Mouse (Mus musculus): ENCODE results near the gene Rnaseh1. TPM values are rescaled to one million over a fixed set of nuclear protein-coding genes. Genes with fewer than 3 reads are reported as not detected.

The Rnaseh1 gene
- total RNA-seq, 2 experiments from 2014 or later = 15.4 to 15.5 TPM

- no peak for DNase-seq
- intact Hi-C loops (cut with DNase I) = loop anchor here (10.0 kb wide), 2 partner anchors 640 to 830 kb away; no protein-coding TSS in a partner anchor
Measured at GRCm38 (mm10) chr12:28705204-28705603, 55.8 kb downstream of the Rnaseh1 start.

GRCm38 (mm10) chr12:28708154-28708553, 58.8 kb downstream of the Rnaseh1 start:
- no peak for DNase-seq
- intact Hi-C loops (cut with DNase I) = loop anchor here (10.0 kb wide), 2 partner anchors 637 to 827 kb away; no protein-coding TSS in a partner anchor

Small RNAs within 50 kb of the gene (microRNA-seq; reads per million reads assigned to microRNA genes)
- gene Mir6937 = not detected

Other genes starting within 250 kb of the Rnaseh1 start
- under 1 TPM; 0.70 to 0.74 TPM for gene Dcdc2c, start 97.2 kb upstream of the Rnaseh1 start, total RNA-seq (2021)
- under 1 TPM; 0.54 to 0.66 TPM for gene Allc, start 67.1 kb upstream of the Rnaseh1 start, total RNA-seq (2021)
- under 1 TPM; 0.26 to 0.77 TPM for gene Colec11, start 26.2 kb upstream of the Rnaseh1 start, total RNA-seq (2021)
- 100 to 1,000 TPM; 462 to 484 TPM for gene Rps7, start 13.6 kb upstream of the Rnaseh1 start, total RNA-seq (2021)
- gene Adi1, start 25.6 kb downstream of the Rnaseh1 start, total RNA-seq (2021) = 10 to 100 TPM; 10.8 to 12.5 TPM
- 10 to 100 TPM; 40.8 to 41.8 TPM for gene Trappc12, start 100.9 kb downstream of the Rnaseh1 start, total RNA-seq (2021)
- 10 to 100 TPM; 46.2 to 49.9 TPM for gene Eipr1, start 102.2 kb downstream of the Rnaseh1 start, total RNA-seq (2021)